Mouse (Mus musculus) inflammation-experienced regulatory T-cells, adult 16 weeks (primary cell): ENCODE data around the gene Tsacc. TPM values are rescaled to one million over a fixed set of nuclear protein-coding genes. Genes with fewer than 3 reads are reported as not detected.

Experiments
- polyA plus RNA-seq: library from polyadenylated mRNA; unstranded; fragments of 100-300 nt; shearing (Covaris generic); gene quantifications from one replicate; pipeline ENCODE4 v1.2.1, GENCODE M21; 2017

Tsacc gene
- polyA plus RNA-seq = 9.0 TPM

DNA sequence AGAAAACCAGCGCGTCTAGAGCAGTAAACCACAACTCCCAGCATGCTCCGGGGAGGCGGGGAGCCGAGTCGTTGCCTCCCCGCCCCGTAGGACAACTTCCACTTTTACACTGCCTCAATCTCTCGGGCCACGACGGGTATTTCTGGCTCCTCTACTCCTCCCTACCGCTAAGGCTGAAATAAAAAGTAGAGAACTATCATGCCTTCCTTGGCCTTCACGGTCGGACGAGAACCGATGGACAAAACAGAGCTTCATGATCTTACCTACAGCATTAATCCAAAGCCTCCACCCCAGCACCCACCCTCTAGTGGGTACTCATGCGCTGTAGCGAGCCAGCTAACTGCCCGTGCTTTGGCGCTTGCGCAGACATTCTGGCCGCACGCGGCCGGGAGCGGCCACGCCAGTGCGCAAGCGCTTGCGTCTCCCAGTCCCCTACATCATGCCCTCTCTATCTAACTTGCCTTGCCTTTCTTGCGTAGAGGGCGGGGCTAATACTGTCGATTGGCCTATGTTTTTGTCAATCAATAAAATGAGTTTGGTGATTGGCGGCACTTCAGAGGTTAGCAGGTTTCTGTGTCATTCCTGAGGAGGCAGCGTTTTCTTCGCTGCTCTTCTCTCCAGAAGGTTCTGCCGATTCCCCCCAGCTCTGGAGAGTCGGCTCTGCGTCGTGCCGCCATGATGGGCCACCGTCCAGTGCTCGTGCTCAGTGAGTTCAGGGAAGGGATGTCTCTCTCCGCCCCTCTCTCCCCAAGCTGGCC is at the start of gene Tsacc, which contains the start of gene Cct3:
TSS of gene Tsacc (minus strand) at position 439 of the 758 bp plus-strand sequence.
TSS of gene Cct3 (plus strand) at position 556 of the 758 bp plus-strand sequence.

DNA sequence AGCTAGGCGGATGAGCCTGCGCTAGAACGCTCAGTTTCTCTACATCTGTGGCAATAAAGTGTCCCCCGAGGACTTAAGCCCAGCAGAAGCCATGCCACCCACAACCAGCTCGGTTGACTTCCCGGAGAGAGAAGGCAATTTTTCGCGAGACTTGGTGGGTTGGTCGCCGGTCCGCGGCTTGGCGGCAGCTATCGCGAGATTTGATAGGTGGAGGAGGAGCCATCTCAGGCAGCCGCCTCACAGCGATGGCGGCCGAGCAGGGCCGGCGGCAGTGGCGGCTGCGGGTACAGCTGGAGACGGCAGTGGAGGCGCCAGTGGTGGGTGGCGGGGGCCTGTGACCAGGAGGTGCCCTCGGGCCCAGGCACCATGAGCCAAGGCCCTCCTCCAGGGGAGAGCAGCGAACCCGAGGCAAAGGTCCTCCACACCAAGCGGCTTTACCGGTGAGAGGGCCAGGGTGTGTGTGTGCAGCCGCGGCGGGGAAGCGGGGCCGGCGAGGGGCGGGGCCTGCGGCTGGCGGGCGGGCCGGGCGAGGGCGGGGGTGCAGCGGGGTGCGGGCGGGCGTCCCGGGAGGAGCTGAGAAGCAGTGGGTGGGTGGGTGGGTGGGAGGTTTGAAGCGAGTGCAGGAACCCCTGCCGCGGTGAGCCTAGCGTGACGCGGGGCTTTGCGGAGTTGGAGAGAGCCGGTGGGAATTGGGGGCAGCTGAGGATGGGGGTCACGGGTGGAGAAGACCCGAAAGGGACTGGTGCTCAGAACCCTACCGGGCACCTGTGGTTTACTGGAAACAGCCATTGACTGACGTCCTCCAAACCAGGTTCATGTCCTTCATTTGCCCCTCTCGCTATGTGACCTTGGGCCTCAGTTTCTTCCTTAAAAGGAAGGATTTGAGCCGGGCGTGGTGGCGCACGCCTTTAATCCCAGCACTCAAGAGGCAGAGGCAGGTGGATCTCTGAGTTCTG is 39.5 kb upstream of the Tsacc start, which contains the start of the genes Tmem79 and Smg5:
TSS of gene Tmem79 (minus strand) at position 91 of the 956 bp plus-strand sequence.
TSS of gene Smg5 (plus strand) at position 203 of the 956 bp plus-strand sequence.

DNA sequence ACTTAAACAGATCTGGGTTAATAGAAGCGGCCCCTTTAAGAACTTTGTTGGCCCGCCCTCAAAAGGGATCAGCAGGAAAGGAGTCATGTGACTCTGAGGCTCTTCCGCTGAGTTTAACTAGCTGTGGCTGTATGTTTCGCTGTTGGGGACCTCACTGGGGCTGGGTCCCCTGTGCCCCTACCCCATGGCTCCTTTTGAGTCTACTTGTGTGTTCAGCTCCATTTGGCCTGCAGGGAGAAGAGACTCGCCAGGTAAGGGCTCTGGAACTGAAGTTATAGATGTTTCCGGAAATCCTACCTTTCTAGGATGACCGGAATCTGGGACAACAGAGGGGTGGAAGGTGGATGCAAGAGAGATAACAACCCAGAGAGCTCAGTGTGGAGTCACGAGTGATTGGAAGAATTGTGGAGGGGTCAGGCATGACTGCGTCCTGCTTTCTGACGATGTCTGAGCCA is 28.2 kb upstream of the Tsacc start, which contains the start of gene Glmp:
TSS of gene Glmp (plus strand) at position 73 of the 455 bp plus-strand sequence.

DNA sequence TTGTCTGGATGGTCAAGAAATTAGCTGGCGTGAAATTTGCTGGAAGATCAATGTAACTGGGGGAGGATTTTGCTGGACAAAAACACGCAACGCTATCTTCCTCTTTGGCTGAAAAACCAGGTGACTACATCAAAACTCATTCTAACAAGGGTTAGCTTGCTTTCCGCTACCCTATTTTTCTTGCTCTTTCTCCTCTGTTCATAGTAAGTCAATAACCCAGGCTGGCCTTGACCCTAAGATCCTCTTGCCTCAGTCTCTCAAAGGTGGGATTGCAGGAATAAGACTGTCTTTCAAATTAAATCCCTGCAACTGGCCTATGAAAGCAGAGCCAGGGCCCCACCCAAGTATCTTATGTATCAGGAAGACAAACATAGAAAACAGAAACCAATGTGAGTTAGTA is 9.7 kb downstream of the Tsacc start, which contains the start of gene Gm38392:
TSS of gene Gm38392 (minus strand) at position 101 of the 400 bp plus-strand sequence.

DNA sequence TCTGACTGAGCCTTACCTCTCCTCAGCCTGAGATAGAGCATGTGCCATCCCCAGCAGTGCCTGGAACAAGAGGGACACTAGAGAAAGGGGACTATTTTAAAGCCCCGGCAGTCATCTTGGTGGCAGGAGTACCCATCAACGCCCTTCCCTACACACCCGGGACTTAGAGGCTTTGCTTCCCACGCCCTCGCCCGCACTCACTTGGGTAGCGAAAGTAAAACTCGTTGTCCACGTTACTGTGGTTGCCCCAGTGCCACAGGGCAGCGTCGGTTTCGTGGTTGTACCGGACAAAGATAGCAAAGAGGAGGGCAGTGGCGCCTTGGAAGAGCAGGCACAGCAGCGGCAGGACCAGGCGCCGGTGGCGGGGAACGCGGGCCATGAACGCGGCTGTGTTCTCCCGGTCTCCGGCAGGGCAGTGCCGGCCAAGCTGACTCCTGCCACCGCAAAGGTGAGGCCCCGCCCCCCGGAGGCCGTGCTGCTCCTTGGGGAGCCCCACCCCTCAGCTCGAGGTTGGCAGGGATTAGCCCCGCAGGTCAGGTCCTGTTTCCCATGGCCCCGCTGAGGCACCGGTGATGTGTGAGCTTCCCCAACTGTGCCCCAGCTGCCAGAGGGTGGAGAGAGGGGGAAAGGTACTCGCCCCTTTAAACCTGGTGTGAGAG is 42.4 kb downstream of the Tsacc start, which contains the start of gene Rhbg:
TSS of gene Rhbg (minus strand) at position 442 of the 659 bp plus-strand sequence.

Other genes with a start within 250 kb of the Tsacc start
- 109 TPM for gene Naxe, start 238.5 kb downstream of the Tsacc start, polyA plus RNA-seq
- gene Ttc24, start 218.7 kb downstream of the Tsacc start, polyA plus RNA-seq = not detected
- gene Iqgap3, start 215.0 kb downstream of the Tsacc start, polyA plus RNA-seq = 0.85 TPM
- gene Mef2d, start 154.6 kb downstream of the Tsacc start, polyA plus RNA-seq = 25.6 TPM
- gene Rhbg, start 42.3 kb downstream of the Tsacc start, polyA plus RNA-seq = not detected
- not detected for gene Gm38392, start 9.8 kb downstream of the Tsacc start, polyA plus RNA-seq
- 333 TPM for gene Cct3, start 117 bp upstream of the Tsacc start, polyA plus RNA-seq
- 413 TPM for gene Glmp, start 28.0 kb upstream of the Tsacc start, polyA plus RNA-seq
- gene Tmem79, start 39.1 kb upstream of the Tsacc start, polyA plus RNA-seq = 0.89 TPM
- gene Smg5, start 39.3 kb upstream of the Tsacc start, polyA plus RNA-seq = 49.2 TPM
- gene Paqr6, start 67.6 kb upstream of the Tsacc start, polyA plus RNA-seq = not detected
- gene Bglap3, start 75.7 kb upstream of the Tsacc start, polyA plus RNA-seq = not detected
- gene Bglap2, start 81.7 kb upstream of the Tsacc start, polyA plus RNA-seq = not detected
- gene Bglap, start 87.5 kb upstream of the Tsacc start, polyA plus RNA-seq = not detected
- gene Pmf1, start 113.3 kb upstream of the Tsacc start, polyA plus RNA-seq = 36.0 TPM
- gene Slc25a44, start 128.1 kb upstream of the Tsacc start, polyA plus RNA-seq = 23.1 TPM
- gene Sema4a, start 164.2 kb upstream of the Tsacc start, polyA plus RNA-seq = 44.9 TPM
- gene Lmna, start 213.0 kb upstream of the Tsacc start, polyA plus RNA-seq = 20.3 TPM
- 0.18 TPM for gene Mex3a, start 235.4 kb upstream of the Tsacc start, polyA plus RNA-seq